Mouse (Mus musculus) adrenal gland, adult 2 months (tissue): ENCODE results near the gene Rmnd5a. TPM values are rescaled to one million over a fixed set of nuclear protein-coding genes. Genes with fewer than 3 reads are reported as not detected.

Experiments used
- DNase-seq: peaks from one replicate; pipeline ENCODE4 v3.0.0; 2021
- polyA plus RNA-seq: library from polyadenylated mRNA; depleted of rRNA; stranded (reverse); fragments of >200 nt; gene quantifications from 2 replicates; pipeline ENCODE4 v1.2.3, GENCODE M21; 2012
- total RNA-seq, 2 experiments: library from RNA; stranded (reverse); gene quantifications; 2 replicates each; pipeline ENCODE4 v1.2.3; 2021

The Rmnd5a gene
- total and polyA plus RNA-seq, 3 experiments = 20.9 to 80.1 (median 68.1) TPM

- no peak for DNase-seq
Measured at GRCm38 (mm10) chr6:71442130-71442529, 1.7 kb upstream of the Rmnd5a start.

GRCm38 (mm10) chr6:71441251-71441580 is 779 bp upstream of the Rmnd5a start:
- no peak for DNase-seq

GRCm38 (mm10) chr6:71440217-71440491 is 283 bp downstream of the Rmnd5a start:
- no peak for DNase-seq

- DNase-seq = peak; percentile 76
Measured at GRCm38 (mm10) chr6:71439506-71440216, 776 bp downstream of the Rmnd5a start.

- no peak for DNase-seq
Measured at GRCm38 (mm10) chr6:71438070-71438469, 2.4 kb downstream of the Rmnd5a start.

- no peak for DNase-seq
Measured at GRCm38 (mm10) chr6:71427996-71428725, 12.3 kb downstream of the Rmnd5a start.

- DNase-seq = no peak
Measured at GRCm38 (mm10) chr6:71425681-71426080, 14.8 kb downstream of the Rmnd5a start.

GRCm38 (mm10) chr6:71423116-71423515 is 17.3 kb downstream of the Rmnd5a start:
- no peak for DNase-seq

GRCm38 (mm10) chr6:71422162-71422561 is 18.3 kb downstream of the Rmnd5a start:
- DNase-seq = no peak

- DNase-seq = no peak
Measured at GRCm38 (mm10) chr6:71420848-71421247, 19.6 kb downstream of the Rmnd5a start.

- peak; percentile 40 for DNase-seq
Measured at GRCm38 (mm10) chr6:71418874-71419273, 21.6 kb downstream of the Rmnd5a start.

GRCm38 (mm10) chr6:71415446-71415845 is 25.0 kb downstream of the Rmnd5a start:
- no peak for DNase-seq

GRCm38 (mm10) chr6:71414624-71415023 is 25.8 kb downstream of the Rmnd5a start:
- DNase-seq = no peak

GRCm38 (mm10) chr6:71398829-71399609 is 41.4 kb downstream of the Rmnd5a start:
- no peak for DNase-seq

- no peak for DNase-seq
Measured at GRCm38 (mm10) chr6:71396761-71397160, 43.7 kb downstream of the Rmnd5a start.

GRCm38 (mm10) chr6:71396016-71396415 is 44.4 kb downstream of the Rmnd5a start:
- no peak for DNase-seq

- no peak for DNase-seq
Measured at GRCm38 (mm10) chr6:71390496-71390895, 49.9 kb downstream of the Rmnd5a start.

- DNase-seq = no peak
Measured at GRCm38 (mm10) chr6:71381654-71382053, 58.8 kb downstream of the Rmnd5a start.

GRCm38 (mm10) chr6:71376711-71377110 is 63.7 kb downstream of the Rmnd5a start:
- no peak for DNase-seq

GRCm38 (mm10) chr6:71374921-71375320 is 65.5 kb downstream of the Rmnd5a start:
- DNase-seq = no peak

GRCm38 (mm10) chr6:71374311-71374829 is 66.1 kb downstream of the Rmnd5a start:
- no peak for DNase-seq

- no peak for DNase-seq
Measured at GRCm38 (mm10) chr6:71373249-71373775, 67.1 kb downstream of the Rmnd5a start, which contains the start of gene Cd8a. Gene Cd8a, plus strand, starts transcription at chr6:71373427.
